Mouse (Mus musculus): ENCODE measurements around the gene Tmpo. TPM values are rescaled to one million over a fixed set of nuclear protein-coding genes. Genes with fewer than 3 reads are reported as not detected.
"Not testable (repeated sequence)": the region's sequence is repeated elsewhere in the genome, so short reads cannot be mapped to it uniquely, and the experiment has no call there.

Tmpo gene
- polyA plus RNA-seq, 1 experiment from 2014 or later, result 192 TPM

GRCm38 (mm10) chr10:91197704-91198103, 16.6 kb upstream of the Tmpo start:
- 91% methylated on average over 8 of the region's 8 CpGs for WGBS
- Histone ChIP-seq H3K4me1 (no peaks in the 10 kb centered on the region), H3K36me3 (no peaks in the 10 kb centered on the region), H3K27ac (no peak overlapping the region), H3K4me3 (no peak overlapping the region), H3K27me3 (ENCODE audit: insufficient read depth, poor library complexity, severe bottlenecking) (no peaks in the 10 kb centered on the region), H3K9me3 (peaks cover 3% of the 10 kb centered on the region; the same call in 1 of the 2 replicates)
- DNase-seq (ENCODE audit: low spot score), result no peak

GRCm38 (mm10) chr10:91196778-91197177, 15.7 kb upstream of the Tmpo start:
- no peak for DNase-seq (ENCODE audit: low spot score)
- Histone ChIP-seq H3K27me3 (ENCODE audit: insufficient read depth, poor library complexity, severe bottlenecking) (no peaks in the 10 kb centered on the region), H3K36me3 (no peaks in the 10 kb centered on the region), H3K4me1 (no peaks in the 10 kb centered on the region), H3K27ac (no peak overlapping the region), H3K9me3 (peaks cover 3% of the 10 kb centered on the region; the same call in 1 of the 2 replicates), H3K4me3 (no peak overlapping the region)
- 79% methylated on average over 1 of the region's 1 CpGs for WGBS

GRCm38 (mm10) chr10:91195680-91196079, 14.6 kb upstream of the Tmpo start:
- DNase-seq (ENCODE audit: low spot score), result no peak
- H3K4me3 ChIP-seq, result no peak overlapping the region
- no peaks in the 10 kb centered on the region for H3K4me1 ChIP-seq
- no peak overlapping the region for H3K27ac ChIP-seq
- H3K36me3 ChIP-seq, result no peaks in the 10 kb centered on the region
- H3K27me3 ChIP-seq (ENCODE audit: insufficient read depth, poor library complexity, severe bottlenecking), result no peaks in the 10 kb centered on the region
- WGBS, result 82% methylated on average over 5 of the region's 5 CpGs
- peaks cover 3% of the 10 kb centered on the region; the same call in 1 of the 2 replicates for H3K9me3 ChIP-seq

- Histone ChIP-seq H3K27me3 (ENCODE audit: insufficient read depth, poor library complexity, severe bottlenecking) (no peaks in the 10 kb centered on the region), H3K27ac (no peak overlapping the region), H3K36me3 (no peaks in the 10 kb centered on the region), H3K9me3 (peaks cover 3% of the 10 kb centered on the region; the same call in 1 of the 2 replicates), H3K4me3 (no peak overlapping the region), H3K4me1 (no peaks in the 10 kb centered on the region)
- no peak for DNase-seq (ENCODE audit: low spot score)
- 83% methylated on average over 14 of the region's 14 CpGs for WGBS
These were observed 14.0 kb upstream of the Tmpo start for GRCm38 (mm10) chr10:91195091-91195490.

GRCm38 (mm10) chr10:91191851-91192250, 10.7 kb upstream of the Tmpo start:
- peaks cover 5% of the 10 kb centered on the region; the same call in 1 of the 2 replicates for H3K4me1 ChIP-seq
- H3K27ac ChIP-seq, result no peak overlapping the region
- H3K36me3 ChIP-seq, result no peaks in the 10 kb centered on the region
- H3K27me3 ChIP-seq (ENCODE audit: insufficient read depth, poor library complexity, severe bottlenecking), result no peaks in the 10 kb centered on the region
- H3K9me3 ChIP-seq, result peaks cover 2% of the 10 kb centered on the region; the same call in 1 of the 2 replicates
- WGBS, result 93% methylated on average over 5 of the region's 5 CpGs
- no peak for DNase-seq (ENCODE audit: low spot score)
- H3K4me3 ChIP-seq, result no peak overlapping the region

- no peak overlapping the region for H3K4me3 ChIP-seq
- H3K27me3 ChIP-seq (ENCODE audit: insufficient read depth, poor library complexity, severe bottlenecking), result no peaks in the 10 kb centered on the region
- H3K36me3 ChIP-seq, result no peaks in the 10 kb centered on the region
- 87% methylated on average over 6 of the region's 6 CpGs for WGBS
- H3K4me1 ChIP-seq, result peaks cover 5% of the 10 kb centered on the region; the same call in 1 of the 2 replicates
- no peak for DNase-seq (ENCODE audit: low spot score)
- no peak overlapping the region for H3K27ac ChIP-seq
- H3K9me3 ChIP-seq, result no peaks in the 10 kb centered on the region
These were observed 8.4 kb upstream of the Tmpo start for GRCm38 (mm10) chr10:91189476-91189875.

- Histone ChIP-seq H3K9me3 (no peaks in the 10 kb centered on the region), H3K4me1 (peaks cover 7% of the 10 kb centered on the region), H3K27ac (0 out of 2 replicates have a peak overlapping the region, but pooled peaks have one; percentile 92), H3K36me3 (no peaks in the 10 kb centered on the region), H3K27me3 (ENCODE audit: insufficient read depth, poor library complexity, severe bottlenecking) (no peaks in the 10 kb centered on the region), H3K4me3 (no peak overlapping the region)
- 72% methylated on average over 5 of the region's 5 CpGs for WGBS
- DNase-seq (ENCODE audit: low spot score), result no peak
These were observed 7.7 kb upstream of the Tmpo start for GRCm38 (mm10) chr10:91188684-91189287.

GRCm38 (mm10) chr10:91187872-91188271, 6.8 kb upstream of the Tmpo start:
- peak; percentile 91 for DNase-seq (ENCODE audit: low spot score)
- H3K9me3 ChIP-seq, result no peaks in the 10 kb centered on the region
- H3K36me3 ChIP-seq, result no peaks in the 10 kb centered on the region
- H3K27me3 ChIP-seq (ENCODE audit: insufficient read depth, poor library complexity, severe bottlenecking), result no peaks in the 10 kb centered on the region
- H3K4me1 ChIP-seq, result peaks cover 16% of the 10 kb centered on the region
- peak overlapping the region; percentile 92 for H3K27ac ChIP-seq
- H3K4me3 ChIP-seq, result peak overlapping the region; percentile 55
- under 1% methylated on average over 15 of the region's 15 CpGs for WGBS

GRCm38 (mm10) chr10:91187349-91187748, 6.2 kb upstream of the Tmpo start:
- H3K27ac ChIP-seq, result peak overlapping the region; percentile 92

GRCm38 (mm10) chr10:91185721-91186120, 4.6 kb upstream of the Tmpo start:
- DNase-seq (ENCODE audit: low spot score), result no peak
- Histone ChIP-seq H3K27ac (no peak overlapping the region), H3K27me3 (ENCODE audit: insufficient read depth, poor library complexity, severe bottlenecking) (no peaks in the 10 kb centered on the region), H3K9me3 (no peaks in the 10 kb centered on the region), H3K36me3 (no peaks in the 10 kb centered on the region), H3K4me1 (peaks cover 18% of the 10 kb centered on the region), H3K4me3 (no peak overlapping the region)
- 83% methylated on average over 2 of the region's 2 CpGs for WGBS

More at GRCm38 (mm10) chr10:91187349-91187748, 6.2 kb upstream of the Tmpo start:
- H3K27me3 ChIP-seq (ENCODE audit: insufficient read depth, poor library complexity, severe bottlenecking), result no peaks in the 10 kb centered on the region
- DNase-seq (ENCODE audit: low spot score), result peak; percentile 66
- no peaks in the 10 kb centered on the region for H3K36me3 ChIP-seq
- H3K9me3 ChIP-seq, result no peaks in the 10 kb centered on the region
- 25% methylated on average over 10 of the region's 10 CpGs for WGBS
- H3K4me1 ChIP-seq, result peaks cover 18% of the 10 kb centered on the region
- H3K4me3 ChIP-seq, result peak overlapping the region; percentile 55

- WGBS, result 62% methylated on average over 5 of the region's 5 CpGs
- H3K4me1 ChIP-seq, result peaks cover 26% of the 10 kb centered on the region
- not testable (repeated sequence) for H3K27me3 ChIP-seq (ENCODE audit: insufficient read depth, poor library complexity, severe bottlenecking); H3K36me3 ChIP-seq; DNase-seq (ENCODE audit: low spot score); H3K4me3 ChIP-seq; H3K27ac ChIP-seq; H3K9me3 ChIP-seq
These were observed 3.8 kb upstream of the Tmpo start for GRCm38 (mm10) chr10:91184893-91185292.

GRCm38 (mm10) chr10:91183316-91183715, 2.2 kb upstream of the Tmpo start:
- peak overlapping the region; percentile 66; the same call in 1 of the 2 replicates for H3K4me3 ChIP-seq
- 45% methylated on average over 3 of the region's 3 CpGs for WGBS
- no peak for DNase-seq (ENCODE audit: low spot score)
- no peaks in the 10 kb centered on the region for H3K27me3 ChIP-seq (ENCODE audit: insufficient read depth, poor library complexity, severe bottlenecking)
- H3K27ac ChIP-seq, result peak overlapping the region; percentile 95
- no peaks in the 10 kb centered on the region for H3K9me3 ChIP-seq
- H3K36me3 ChIP-seq, result no peaks in the 10 kb centered on the region
- H3K4me1 ChIP-seq, result peaks cover 27% of the 10 kb centered on the region

GRCm38 (mm10) chr10:91182291-91182990, 1.3 kb upstream of the Tmpo start:
- 4% methylated on average over 16 of the region's 16 CpGs for WGBS
- H3K4me1 ChIP-seq, result peaks cover 29% of the 10 kb centered on the region
- DNase-seq (ENCODE audit: low spot score), result no peak

More at GRCm38 (mm10) chr10:91182291-91182990, 1.3 kb upstream of the Tmpo start:
- Histone ChIP-seq H3K9me3 (no peaks in the 10 kb centered on the region), H3K36me3 (no peaks in the 10 kb centered on the region), H3K27me3 (ENCODE audit: insufficient read depth, poor library complexity, severe bottlenecking) (no peaks in the 10 kb centered on the region), H3K27ac (peak overlapping the region; percentile 95), H3K4me3 (peak overlapping the region; percentile 66)

All from heart, embryonic 10.5 days (tissue).